Mouse (Mus musculus): ENCODE measurements around the gene Cxcl15. TPM values are rescaled to one million over a fixed set of nuclear protein-coding genes. Genes with fewer than 3 reads are reported as not detected.

The Cxcl15 gene
- polyA plus RNA-seq, 1 experiment: not detected

- H3K79me3 ChIP-seq (ENCODE audit: low read depth): no peaks in the 10 kb centered on the region
- H3K79me2 ChIP-seq (ENCODE audit: control insufficient read depth, insufficient read depth): no peaks in the 10 kb centered on the region
- H3ac ChIP-seq (ENCODE audit: control insufficient read depth, insufficient read length, low read depth): no peak overlapping the region
- TF ChIP-seq MYOD1 (IDR thresholded peaks at IDR 0.05; ENCODE audit: control insufficient read depth, insufficient read length, low read depth): no peak
- no peak for TF ChIP-seq CEBPB (IDR thresholded peaks at IDR 0.05; ENCODE audit: low read depth)
- no peak for TF ChIP-seq MAX (IDR thresholded peaks at IDR 0.05)
- no peak for TF ChIP-seq MYOG (IDR thresholded peaks at IDR 0.05; ENCODE audit: control insufficient read depth, extremely low read depth, insufficient read length)
- no peak for TF ChIP-seq CTCF (IDR thresholded peaks at IDR 0.05; ENCODE audit: control insufficient read depth, insufficient read depth, insufficient read length)
- no peak for TF ChIP-seq USF1 (IDR thresholded peaks at IDR 0.05; ENCODE audit: low read depth)
- no peak for TF ChIP-seq FOSL1 (IDR thresholded peaks at IDR 0.05; ENCODE audit: insufficient read depth, low read length, poor library complexity, severe bottlenecking)
- H3K27me3 ChIP-seq (ENCODE audit: control insufficient read depth, insufficient read depth, insufficient read length): no peaks in the 10 kb centered on the region
- no peak overlapping the region for H3K4me3 ChIP-seq (ENCODE audit: insufficient read depth, poor library complexity, severe bottlenecking)
- no peaks in the 10 kb centered on the region for H3K36me3 ChIP-seq (ENCODE audit: control insufficient read depth, insufficient read depth)
These were observed 10.2 kb downstream of the Cxcl15 start for GRCm38 (mm10) chr5:90804574-90804973.

GRCm38 (mm10) chr5:90806050-90806449 is 11.7 kb downstream of the Cxcl15 start:
- Histone ChIP-seq H3K79me3 (ENCODE audit: low read depth) (no peaks in the 10 kb centered on the region), H3K79me2 (ENCODE audit: control insufficient read depth, insufficient read depth) (no peaks in the 10 kb centered on the region), H3K36me3 (ENCODE audit: control insufficient read depth, insufficient read depth) (no peaks in the 10 kb centered on the region), H3K27me3 (ENCODE audit: control insufficient read depth, insufficient read depth, insufficient read length) (no peaks in the 10 kb centered on the region), H3K4me3 (ENCODE audit: insufficient read depth, poor library complexity, severe bottlenecking) (no peak overlapping the region), H3ac (ENCODE audit: control insufficient read depth, insufficient read length, low read depth) (no peak overlapping the region)
- TF ChIP-seq MYOG (IDR thresholded peaks at IDR 0.05; ENCODE audit: control insufficient read depth, extremely low read depth, insufficient read length) (no peak), CTCF (IDR thresholded peaks at IDR 0.05; ENCODE audit: control insufficient read depth, insufficient read depth, insufficient read length) (no peak), MAX (IDR thresholded peaks at IDR 0.05) (no peak), USF1 (IDR thresholded peaks at IDR 0.05; ENCODE audit: low read depth) (no peak), FOSL1 (IDR thresholded peaks at IDR 0.05; ENCODE audit: insufficient read depth, low read length, poor library complexity, severe bottlenecking) (no peak), CEBPB (IDR thresholded peaks at IDR 0.05; ENCODE audit: low read depth) (no peak), MYOD1 (IDR thresholded peaks at IDR 0.05; ENCODE audit: control insufficient read depth, insufficient read length, low read depth) (no peak)

GRCm38 (mm10) chr5:90807176-90807950 is 13.0 kb downstream of the Cxcl15 start:
- Histone ChIP-seq H3K4me3 (ENCODE audit: insufficient read depth, poor library complexity, severe bottlenecking) (no peak overlapping the region), H3K27me3 (ENCODE audit: control insufficient read depth, insufficient read depth, insufficient read length) (no peaks in the 10 kb centered on the region), H3K79me2 (ENCODE audit: control insufficient read depth, insufficient read depth) (no peaks in the 10 kb centered on the region), H3K36me3 (ENCODE audit: control insufficient read depth, insufficient read depth) (no peaks in the 10 kb centered on the region), H3ac (ENCODE audit: control insufficient read depth, insufficient read length, low read depth) (no peak overlapping the region), H3K79me3 (ENCODE audit: low read depth) (no peaks in the 10 kb centered on the region)
- TF ChIP-seq USF1 (IDR thresholded peaks at IDR 0.05; ENCODE audit: low read depth): peak; percentile 25
- TF ChIP-seq CTCF (IDR thresholded peaks at IDR 0.05; ENCODE audit: control insufficient read depth, insufficient read depth, insufficient read length): no peak

- Histone ChIP-seq H3K27me3 (ENCODE audit: control insufficient read depth, insufficient read depth, insufficient read length) (no peaks in the 10 kb centered on the region), H3K79me3 (ENCODE audit: low read depth) (no peaks in the 10 kb centered on the region), H3K36me3 (ENCODE audit: control insufficient read depth, insufficient read depth) (no peaks in the 10 kb centered on the region), H3K4me3 (ENCODE audit: insufficient read depth, poor library complexity, severe bottlenecking) (no peak overlapping the region), H3K79me2 (ENCODE audit: control insufficient read depth, insufficient read depth) (no peaks in the 10 kb centered on the region), H3ac (ENCODE audit: control insufficient read depth, insufficient read length, low read depth) (no peak overlapping the region)
- no peak for TF ChIP-seq MYOG (IDR thresholded peaks at IDR 0.05; ENCODE audit: control insufficient read depth, extremely low read depth, insufficient read length)
- TF ChIP-seq CTCF (IDR thresholded peaks at IDR 0.05; ENCODE audit: control insufficient read depth, insufficient read depth, insufficient read length): no peak
- TF ChIP-seq MYOD1 (IDR thresholded peaks at IDR 0.05; ENCODE audit: control insufficient read depth, insufficient read length, low read depth): no peak
- no peak for TF ChIP-seq CEBPB (IDR thresholded peaks at IDR 0.05; ENCODE audit: low read depth)
- TF ChIP-seq USF1 (IDR thresholded peaks at IDR 0.05; ENCODE audit: low read depth): no peak
- TF ChIP-seq MAX (IDR thresholded peaks at IDR 0.05): no peak
- no peak for TF ChIP-seq FOSL1 (IDR thresholded peaks at IDR 0.05; ENCODE audit: insufficient read depth, low read length, poor library complexity, severe bottlenecking)
These were observed 25.4 kb downstream of the Cxcl15 start for GRCm38 (mm10) chr5:90819756-90820155.

- Histone ChIP-seq H3K79me2 (ENCODE audit: control insufficient read depth, insufficient read depth) (no peaks in the 10 kb centered on the region), H3K79me3 (ENCODE audit: low read depth) (no peaks in the 10 kb centered on the region), H3ac (ENCODE audit: control insufficient read depth, insufficient read length, low read depth) (peak overlapping the region; percentile 57), H3K27me3 (ENCODE audit: control insufficient read depth, insufficient read depth, insufficient read length) (no peaks in the 10 kb centered on the region), H3K4me3 (ENCODE audit: insufficient read depth, poor library complexity, severe bottlenecking) (no peak overlapping the region), H3K36me3 (ENCODE audit: control insufficient read depth, insufficient read depth) (no peaks in the 10 kb centered on the region)
- TF ChIP-seq USF1 (IDR thresholded peaks at IDR 0.05; ENCODE audit: low read depth) (no peak), CEBPB (IDR thresholded peaks at IDR 0.05; ENCODE audit: low read depth) (peak; percentile 37), MAX (IDR thresholded peaks at IDR 0.05) (no peak), CTCF (IDR thresholded peaks at IDR 0.05; ENCODE audit: control insufficient read depth, insufficient read depth, insufficient read length) (no peak)
These were observed 37.9 kb downstream of the Cxcl15 start for GRCm38 (mm10) chr5:90832145-90832767.

All from C2C12 (cell line).